Mouse (Mus musculus) embryonic stem cell, embryonic (primary cell): ENCODE data around the gene Arhgap23.

Source experiments
- CTCF ChIA-PET, 4 experiments: fragments of 300-600 bp in 2 of 4; fragments of 350-600 bp in 2 of 4; sonication (Branson Sonifier 250); formaldehyde crosslinking; loops; one replicate each; lab custom pipeline; 2022; ENCODE audit warnings: inconsistent platforms in 2 of 4; lab: Charles Lee
- POLR2A ChIA-PET, 4 experiments: fragments of 300-600 bp in 2 of 4; fragments of 350-600 bp in 2 of 4; sonication (Branson Sonifier 250); formaldehyde crosslinking; loops; one replicate each; lab custom pipeline; 2022; ENCODE audit warnings: antibody characterized with exemption in 4 of 4, inconsistent platforms in 1 of 4; lab: Charles Lee

Gene Arhgap23

GRCm38 (mm10) chr11:97401082-97401481, 14.3 kb upstream of the Arhgap23 start:
- CTCF ChIA-PET: interaction anchor here in 3 of 4 experiments (0.6 to 2.3 kb wide), 33 partner anchors 8 to 355 kb away, joined by 3 to 20 read pairs (median 4); partner anchors contain the start of genes Arhgap23 (in 2 of the 3), Mrpl45 (in 1 of the 3), Socs7 (in 1 of the 3) and Srcin1 (in 1 of the 3)
- POLR2A ChIA-PET: interaction anchor here in 3 of 4 experiments (0.6 to 6.0 kb wide), 50 partner anchors 8 to 1769 kb away, joined by 3 to 28 read pairs (median 4); partner anchors contain the start of genes Arhgap23 (in 3 of the 3), Socs7 (in 3 of the 3) and Mllt6 (in 1 of the 3)

- CTCF ChIA-PET: interaction anchor here in 3 of 4 experiments (0.6 to 2.3 kb wide), 10 partner anchors 8 to 262 kb away, joined by 3 to 20 read pairs (median 7); partner anchors contain the start of gene Socs7 (in 1 of the 3)
- POLR2A ChIA-PET: interaction anchor here in 3 of 4 experiments (0.5 to 6.0 kb wide), 23 partner anchors 8 to 317 kb away, joined by 3 to 28 read pairs (median 5); partner anchors contain the start of genes Socs7 (in 2 of the 3) and Arhgap23 (in 1 of the 3)
Measured at GRCm38 (mm10) chr11:97401686-97402435, 13.5 kb upstream of the Arhgap23 start.

- CTCF ChIA-PET: interaction anchor here in 1 of 4 experiments (0.7 to 2.2 kb wide), 3 partner anchors 13 to 224 kb away, joined by 3 to 11 read pairs (median 3); partner anchors contain the start of gene Arhgap23
- POLR2A ChIA-PET: interaction anchor here in 3 of 4 experiments (0.6 to 6.0 kb wide), 19 partner anchors 9 to 541 kb away, joined by 3 to 28 read pairs (median 5); partner anchors contain the start of genes Arhgap23 (in 2 of the 3) and Socs7 (in 1 of the 3)
Measured at GRCm38 (mm10) chr11:97402746-97403145, 12.6 kb upstream of the Arhgap23 start.

DNA sequence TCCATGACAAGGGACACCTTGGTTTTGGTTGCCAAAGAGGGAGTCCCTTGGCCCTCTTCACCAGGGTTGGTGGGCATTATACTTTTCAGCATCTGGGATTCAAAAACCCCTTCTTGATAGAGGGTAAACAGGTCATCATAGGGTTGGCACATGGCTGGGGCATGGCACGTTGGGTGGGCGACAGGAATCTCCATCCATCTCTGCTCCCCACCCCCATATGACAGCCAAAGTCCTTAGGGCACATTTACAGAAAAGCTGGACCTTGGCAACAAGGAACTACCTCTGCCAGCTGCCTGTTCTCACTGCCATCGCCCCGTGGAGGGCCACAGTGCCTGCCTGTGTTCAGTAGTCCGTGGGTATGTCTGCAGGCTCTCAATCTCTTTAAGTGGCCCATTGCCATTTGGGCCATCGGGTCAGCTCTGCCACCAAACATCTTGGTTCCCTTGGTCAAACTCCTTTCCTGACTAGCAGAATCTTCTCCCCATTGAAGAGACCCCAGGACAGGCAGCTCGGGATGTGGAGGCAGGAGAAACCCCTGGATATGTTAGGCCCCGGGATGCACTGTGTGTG, 11.6 kb upstream of the Arhgap23 start:
- CTCF ChIA-PET: interaction anchor here (0.6 to 2.2 kb wide), 10 partner anchors 31 to 447 kb away, joined by 3 to 11 read pairs (median 3); partner anchors contain the start of gene Socs7 (in 1 of the 4)
- POLR2A ChIA-PET: interaction anchor here (0.5 to 6.0 kb wide), 29 partner anchors 8 to 328 kb away, joined by 3 to 28 read pairs (median 4); partner anchors contain the start of gene Arhgap23 (in 2 of the 4)

DNA sequence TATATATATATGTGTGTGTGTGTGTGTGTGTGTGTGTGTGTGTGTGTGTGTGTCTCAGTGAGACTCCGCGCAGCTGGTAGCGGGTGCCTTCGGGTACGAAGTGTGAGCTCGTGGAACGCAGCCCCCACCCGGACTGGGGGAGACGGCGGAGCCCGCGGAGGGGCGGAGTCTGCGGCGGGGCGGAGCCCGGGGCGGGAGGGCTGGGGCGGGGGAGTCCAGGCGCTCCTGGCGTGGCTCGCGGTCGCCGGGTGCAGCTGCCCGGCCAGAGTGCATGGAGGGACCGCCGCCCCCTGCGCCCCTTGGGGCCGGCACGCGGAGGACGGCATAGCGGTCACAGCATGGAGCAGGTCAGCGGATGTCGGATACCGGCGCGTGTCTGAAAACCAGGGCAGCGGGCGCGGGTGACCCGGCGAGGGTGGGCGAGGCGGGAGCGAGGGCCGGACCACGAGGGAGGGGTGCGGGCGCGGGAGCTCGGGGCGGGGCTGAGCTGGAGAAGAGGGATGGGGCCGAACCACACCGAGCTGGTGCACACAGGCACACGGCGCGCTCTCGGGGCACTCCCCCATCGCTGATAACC, 11.1 kb upstream of the Arhgap23 start:
- ChIA-PET POLR2A (interaction anchor here (0.6 to 6.0 kb wide), 30 partner anchors 8 to 328 kb away, joined by 3 to 28 read pairs (median 4); partner anchors contain the start of genes Arhgap23 (in 2 of the 4) and Mrpl45 (in 1 of the 4)), CTCF (interaction anchor here (0.5 to 2.2 kb wide), 17 partner anchors 10 to 448 kb away, joined by 3 to 11 read pairs (median 3); partner anchors contain the start of gene Socs7 (in 2 of the 4))

GRCm38 (mm10) chr11:97404761-97405190, 10.6 kb upstream of the Arhgap23 start:
- ChIA-PET POLR2A (interaction anchor here (0.5 to 6.0 kb wide), 27 partner anchors 9 to 166 kb away, joined by 3 to 28 read pairs (median 4); partner anchors contain the start of genes Arhgap23 (in 2 of the 4), Mrpl45 (in 1 of the 4) and Socs7 (in 1 of the 4)), CTCF (interaction anchor here in 3 of 4 experiments (0.6 to 2.0 kb wide), 10 partner anchors 11 to 448 kb away, joined by 3 to 9 read pairs (median 3); partner anchors contain the start of gene Socs7 (in 2 of the 3))

DNA sequence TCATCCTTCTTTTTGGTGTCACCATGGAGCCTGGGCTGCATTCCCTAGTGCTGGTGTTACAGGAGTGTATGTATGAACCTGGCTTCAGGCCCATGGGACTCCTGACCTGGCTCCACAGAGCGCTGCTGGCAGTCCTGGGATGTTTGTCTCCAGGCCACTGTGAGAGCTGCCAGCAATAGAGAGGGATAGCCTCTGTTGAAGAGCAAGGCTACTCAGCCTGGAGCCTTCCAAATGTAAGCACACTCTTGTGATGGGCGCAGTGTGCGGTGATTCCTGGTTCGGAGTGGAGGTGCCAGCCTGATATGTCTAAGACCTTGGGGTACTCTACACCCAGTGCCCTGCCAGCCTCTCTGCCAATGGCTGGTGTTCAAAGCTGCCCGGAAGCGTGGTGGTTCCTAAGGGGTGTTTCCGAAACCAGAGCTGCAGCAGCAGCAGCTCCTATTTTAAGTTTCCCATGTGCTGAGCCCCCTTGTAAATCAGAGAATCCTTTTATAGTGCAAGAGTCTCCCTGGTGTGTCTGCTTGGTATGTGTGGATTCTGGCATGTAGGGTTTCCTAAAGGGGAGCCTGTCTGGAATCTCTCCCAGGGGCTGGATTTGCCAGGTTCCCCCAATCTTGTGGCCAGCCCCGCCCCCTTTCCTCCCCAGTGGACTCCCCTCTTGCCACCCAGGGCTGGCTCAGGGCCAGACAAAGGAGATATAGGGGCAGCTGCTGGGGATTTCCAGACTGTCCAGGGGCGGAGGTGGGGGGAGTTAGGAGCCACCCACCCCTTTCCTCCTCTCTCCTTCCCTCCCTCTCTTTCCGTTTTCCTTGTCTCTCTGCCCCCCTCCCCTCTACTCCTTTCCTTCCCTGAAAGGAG, 9.0 kb upstream of the Arhgap23 start:
- CTCF ChIA-PET: interaction anchor here in 2 of 4 experiments (0.6 to 6.0 kb wide), 8 partner anchors 21 to 682 kb away, joined by 3 to 49 read pairs (median 4); no protein-coding TSS in a partner anchor
- POLR2A ChIA-PET: interaction anchor here in 3 of 4 experiments (0.7 to 3.2 kb wide), 11 partner anchors 9 to 91 kb away, joined by 3 to 25 read pairs (median 10); partner anchors contain the start of genes Arhgap23 (in 3 of the 3), Mrpl45 (in 1 of the 3) and Socs7 (in 1 of the 3)

- ChIA-PET CTCF (interaction anchor here (0.5 to 6.0 kb wide), 17 partner anchors 9 to 586 kb away, joined by 3 to 85 read pairs (median 5); partner anchors contain the start of gene Epop (in 1 of the 4)), POLR2A (interaction anchor here in 3 of 4 experiments (0.5 to 5.2 kb wide), 25 partner anchors 9 to 611 kb away, joined by 3 to 36 read pairs (median 6); partner anchors contain the start of genes Mrpl45 (in 2 of the 3), Arhgap23 (in 1 of the 3), Cwc25 (in 1 of the 3) and Epop (in 1 of the 3))
Measured at GRCm38 (mm10) chr11:97407456-97407855, 7.9 kb upstream of the Arhgap23 start.

- CTCF ChIA-PET: interaction anchor here (0.6 to 6.0 kb wide), 74 partner anchors 7 to 1938 kb away, joined by 3 to 85 read pairs (median 4); partner anchors contain the start of genes Epop (in 1 of the 4), Socs7 (in 1 of the 4) and Srcin1 (in 1 of the 4)
- POLR2A ChIA-PET: interaction anchor here (0.5 to 5.2 kb wide), 72 partner anchors 8 to 479 kb away, joined by 3 to 36 read pairs (median 4); partner anchors contain the start of genes Mrpl45 (in 2 of the 4), 4933428G20Rik (in 1 of the 4), Arhgap23 (in 1 of the 4) and Cwc25 (in 1 of the 4)
Measured at GRCm38 (mm10) chr11:97408171-97408570, 7.2 kb upstream of the Arhgap23 start.

- ChIA-PET CTCF (interaction anchor here in 3 of 4 experiments (0.6 to 6.0 kb wide), 12 partner anchors 10 to 178 kb away, joined by 3 to 85 read pairs (median 5); no protein-coding TSS in a partner anchor), POLR2A (interaction anchor here in 2 of 4 experiments (0.6 to 5.2 kb wide), 19 partner anchors 8 to 159 kb away, joined by 3 to 36 read pairs (median 4); partner anchors contain the start of genes Mrpl45 (in 1 of the 2) and Socs7 (in 1 of the 2))
Measured at GRCm38 (mm10) chr11:97410958-97411357, 4.4 kb upstream of the Arhgap23 start.

GRCm38 (mm10) chr11:97412117-97412516, 3.2 kb upstream of the Arhgap23 start:
- ChIA-PET CTCF (interaction anchor here (0.7 to 6.0 kb wide), 17 partner anchors 11 to 576 kb away, joined by 3 to 85 read pairs (median 4); no protein-coding TSS in a partner anchor), POLR2A (interaction anchor here (0.5 to 5.2 kb wide), 40 partner anchors 8 to 792 kb away, joined by 3 to 36 read pairs (median 4); partner anchors contain the start of genes Mrpl45 (in 1 of the 4) and Socs7 (in 1 of the 4))

- ChIA-PET CTCF (interaction anchor here in 3 of 4 experiments (1.4 to 5.4 kb wide), 5 partner anchors 15 to 77 kb away, joined by 3 to 85 read pairs (median 7); no protein-coding TSS in a partner anchor), POLR2A (interaction anchor here (0.7 to 5.2 kb wide), 20 partner anchors 8 to 435 kb away, joined by 3 to 36 read pairs (median 4); no protein-coding TSS in a partner anchor)
Measured at GRCm38 (mm10) chr11:97412808-97413347, 2.5 kb upstream of the Arhgap23 start.

DNA sequence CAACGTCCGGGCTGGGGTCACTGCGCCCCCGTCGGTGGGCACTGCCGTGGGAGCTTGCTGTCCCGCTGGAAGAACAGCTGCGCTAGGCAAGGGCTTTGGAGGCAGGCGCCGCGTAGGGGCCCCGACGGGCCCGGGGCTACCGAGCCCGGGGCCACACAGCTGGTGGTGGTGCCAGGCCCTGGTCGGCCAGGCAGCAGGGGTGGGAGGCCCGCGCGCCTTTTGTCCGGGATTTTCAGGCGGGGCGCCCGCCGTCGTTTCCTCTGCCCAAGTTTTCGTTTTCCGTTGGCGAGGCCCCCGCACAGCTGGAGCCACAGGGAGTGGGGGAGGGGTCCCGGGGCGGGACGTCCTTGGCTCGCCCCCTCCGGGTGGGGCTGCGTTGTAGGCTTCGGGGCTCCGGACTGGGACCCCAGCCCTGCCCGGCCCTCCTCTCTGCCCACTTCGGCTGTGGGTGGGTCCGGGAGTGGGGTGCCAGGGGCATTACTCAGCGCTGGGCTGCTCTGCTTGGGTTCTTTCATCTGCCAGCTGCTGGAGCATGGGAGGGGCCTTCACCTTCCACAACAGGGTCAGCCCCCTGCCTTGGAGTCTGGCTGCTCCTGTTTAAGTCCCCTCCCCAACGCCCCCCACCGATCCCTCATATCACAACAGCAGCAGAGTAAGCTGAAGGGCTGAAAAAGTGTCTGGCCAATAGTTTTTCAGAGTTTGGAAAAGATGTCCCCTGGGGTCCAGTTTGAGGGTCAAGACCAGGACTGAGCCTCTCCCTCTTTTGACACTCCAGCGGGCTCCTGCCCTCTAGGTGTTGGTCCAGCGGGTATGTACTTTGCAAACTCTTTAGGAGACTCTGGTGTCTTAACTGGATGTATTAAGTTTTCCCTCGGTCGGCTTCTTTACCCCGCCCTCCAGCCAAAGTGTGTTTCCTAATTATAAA, 641 bp downstream of the Arhgap23 start:
- CTCF ChIA-PET: interaction anchor here (0.6 to 2.8 kb wide), 21 partner anchors 8 to 331 kb away, joined by 3 to 18 read pairs (median 3); no protein-coding TSS in a partner anchor
- POLR2A ChIA-PET: interaction anchor here in 3 of 4 experiments (0.5 to 4.3 kb wide), 89 partner anchors 8 to 1052 kb away, joined by 3 to 62 read pairs (median 4); partner anchors contain the start of genes Socs7 (in 2 of the 3), 4933428G20Rik (in 1 of the 3), Fbxo47 (in 1 of the 3) and Mllt6 (in 1 of the 3)
